Mouse (Mus musculus): ENCODE measurements at regions not wholly inside any gene's neighbourhood (a gene's known extent, or its start where the extent isn't known, plus 50 kb on each side); places are given as distances from the start of the nearest gene placed in this dataset.

- TF ChIP-seq CTCF (IDR thresholded peaks at IDR 0.05; ENCODE audit: low read depth) (no peak), EP300 (IDR thresholded peaks at IDR 0.05; ENCODE audit: low read depth) (no peak)
Measured at GRCm38 (mm10) chr8:44548885-44549284, 386.4 kb upstream of the Fat1 start.
